Mouse (Mus musculus) lung, postnatal 0 days (tissue): ENCODE data around the gene Dclk1. TPM values are rescaled to one million over a fixed set of nuclear protein-coding genes. Genes with fewer than 3 reads are reported as not detected.
A peak's percentile ranks its signal among the peaks of the same experiment; 100 is the strongest.

Experiments used
- ATAC-seq: fragments of 200-750 bp; cut with Nextera tagmentation; 2 replicates; pipeline ENCODE4 v1.8.0; 2017; ENCODE audit warnings: moderate library complexity
- DNase-seq: peaks from one replicate; pipeline ENCODE4 v3.0.0-alpha.2; 2016; ENCODE audit warnings: low spot score
- H3K27ac ChIP-seq: fragments of 300-500 bp; sonication (generic); 2 replicates; pipeline ENCODE4 v1.5.1; 2014; ENCODE audit warnings: antibody characterized with exemption, mild to moderate bottlenecking, low read length, mixed read lengths
- H3K27me3 ChIP-seq: fragments of 300-500 bp; sonication (generic); replicated peaks from 2 replicates; pipeline ENCODE4 v1.6.1; 2014; ENCODE audit warnings: low read length, mixed read lengths; ENCODE audit not compliant: insufficient read depth
- H3K36me3 ChIP-seq: fragments of 300-500 bp; sonication (generic); 2 replicates; pipeline ENCODE4 v1.6.1; 2014; ENCODE audit warnings: low read length, mixed read lengths; ENCODE audit not compliant: insufficient read depth
- H3K4me1 ChIP-seq: fragments of 300-500 bp; sonication (generic); 2 replicates; pipeline ENCODE4 v1.6.1; 2014; ENCODE audit warnings: antibody characterized with exemption, low read depth, low read length, mixed read lengths; ENCODE audit not compliant: insufficient read depth
- H3K4me2 ChIP-seq: fragments of 300-500 bp; sonication (generic); replicated peaks from 2 replicates; pipeline ENCODE4 v1.6.1; 2014; ENCODE audit warnings: low read depth, mild to moderate bottlenecking, low read length, moderate library complexity, mixed read lengths
- H3K4me3 ChIP-seq: fragments of 300-500 bp; sonication (generic); 2 replicates; pipeline ENCODE4 v1.5.1; 2014; ENCODE audit warnings: low read depth, low read length
- H3K9ac ChIP-seq: fragments of 300-500 bp; sonication (generic); replicated peaks from 2 replicates; pipeline ENCODE4 v1.6.1; 2014; ENCODE audit warnings: low read depth, mild to moderate bottlenecking
- H3K9me3 ChIP-seq: fragments of 300-500 bp; sonication (generic); 2 replicates; pipeline ENCODE4 v1.6.1; 2016; ENCODE audit warnings: low read length, mixed read lengths
- CTCF ChIP-seq: IDR thresholded peaks from 2 replicates; pipeline ENCODE4 v1.5.1; 2016; ENCODE audit warnings: antibody characterized with exemption, mild to moderate bottlenecking
- EP300 ChIP-seq: IDR thresholded peaks from 2 replicates; pipeline ENCODE4 v1.6.1; 2016; ENCODE audit warnings: antibody characterized with exemption, mild to moderate bottlenecking, control low read depth
- WGBS: fragments of 180-500 bp; shearing (Covaris S2); extraction: QIAGEN DNeasy Blood & Tissue Kit; methylation state at CpG from one replicate; pipeline ENCODE4 v1.1.7; 2014; 5-methylcytosine and 5-hydroxymethylcytosine counted together
- polyA plus RNA-seq: library from polyadenylated mRNA; unstranded; fragments of >200 nt; fragmentation: Nextera tagmentation; extraction: Ambion mirVana; gene quantifications from 2 replicates; pipeline ENCODE4 v1.2.1, GENCODE M21; 2015

The Dclk1 gene
- polyA plus RNA-seq, 1 experiment from 2014 or later: 3.1 TPM

GRCm38 (mm10) chr3:55451877-55452276 lies 209.7 kb downstream of the Dclk1 start:
- WGBS: 72% methylated on average over 3 of the region's 3 CpGs
- H3K4me1 ChIP-seq: no peaks in the 10 kb centered on the region
- no peak overlapping the region for H3K27ac ChIP-seq
- no peak overlapping the region for H3K4me2 ChIP-seq
- DNase-seq (no peak), ATAC-seq (no peak)
- no peaks in the 10 kb centered on the region for H3K36me3 ChIP-seq
- H3K9ac ChIP-seq: no peak overlapping the region
- no peak overlapping the region for H3K4me3 ChIP-seq
- no peaks in the 10 kb centered on the region for H3K9me3 ChIP-seq
- TF ChIP-seq EP300 (no peak), CTCF (no peak)
- no peaks in the 10 kb centered on the region for H3K27me3 ChIP-seq

DNA sequence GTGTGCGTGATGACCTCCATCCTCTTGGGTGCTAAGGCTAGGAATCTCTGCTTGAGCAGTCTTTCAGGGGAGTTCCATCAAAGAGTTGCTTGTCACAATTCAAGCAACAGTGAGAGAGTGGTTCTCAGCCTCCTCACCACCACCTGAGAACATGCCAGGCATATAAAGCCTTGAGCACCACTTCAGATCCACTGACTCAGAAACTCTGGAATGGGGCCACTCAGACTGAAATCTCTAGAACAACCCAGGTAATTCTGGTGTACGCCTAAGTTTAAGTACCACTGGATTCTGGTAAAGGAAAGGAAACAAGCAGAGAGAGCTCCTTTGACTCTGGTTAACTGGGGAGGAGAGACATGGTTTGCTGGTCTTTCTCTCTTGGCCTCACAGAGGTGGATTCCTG lies 210.3 kb downstream of the Dclk1 start:
- 63% methylated on average over 2 of the region's 2 CpGs for WGBS
- Histone ChIP-seq H3K4me3 (no peak overlapping the region), H3K4me1 (no peaks in the 10 kb centered on the region), H3K9me3 (no peaks in the 10 kb centered on the region), H3K9ac (no peak overlapping the region), H3K27me3 (no peaks in the 10 kb centered on the region), H3K27ac (no peak overlapping the region), H3K36me3 (no peaks in the 10 kb centered on the region), H3K4me2 (no peak overlapping the region)
- peak; percentile 82 for DNase-seq
- TF ChIP-seq EP300 (peak; percentile 75; the same call in 1 of the 2 replicates), CTCF (no peak)
- ATAC-seq: peak; percentile 96

GRCm38 (mm10) chr3:55461092-55461491 lies 218.9 kb downstream of the Dclk1 start:
- 63% methylated on average over 3 of the region's 3 CpGs for WGBS
- Histone ChIP-seq H3K4me2 (no peak overlapping the region), H3K27ac (no peak overlapping the region), H3K36me3 (no peaks in the 10 kb centered on the region), H3K9ac (no peak overlapping the region), H3K4me3 (no peak overlapping the region), H3K4me1 (no peaks in the 10 kb centered on the region), H3K9me3 (no peaks in the 10 kb centered on the region), H3K27me3 (no peaks in the 10 kb centered on the region)
- no peak for ATAC-seq
- DNase-seq: no peak
- TF ChIP-seq EP300: no peak
- TF ChIP-seq CTCF: no peak

- 3% methylated on average over 17 of the region's 17 CpGs for WGBS
- peak; percentile 25 for DNase-seq
- Histone ChIP-seq H3K4me1 (no peaks in the 10 kb centered on the region), H3K9ac (no peak overlapping the region), H3K36me3 (no peaks in the 10 kb centered on the region), H3K9me3 (no peaks in the 10 kb centered on the region), H3K4me3 (no peak overlapping the region), H3K27me3 (no peaks in the 10 kb centered on the region), H3K4me2 (peak overlapping the region; percentile 17; the same call in 1 of the 2 replicates), H3K27ac (no peak overlapping the region)
- ATAC-seq: peak; percentile 72
- TF ChIP-seq EP300: no peak
- TF ChIP-seq CTCF: no peak
Measured at GRCm38 (mm10) chr3:55461685-55462655, 219.8 kb downstream of the Dclk1 start.

DNA sequence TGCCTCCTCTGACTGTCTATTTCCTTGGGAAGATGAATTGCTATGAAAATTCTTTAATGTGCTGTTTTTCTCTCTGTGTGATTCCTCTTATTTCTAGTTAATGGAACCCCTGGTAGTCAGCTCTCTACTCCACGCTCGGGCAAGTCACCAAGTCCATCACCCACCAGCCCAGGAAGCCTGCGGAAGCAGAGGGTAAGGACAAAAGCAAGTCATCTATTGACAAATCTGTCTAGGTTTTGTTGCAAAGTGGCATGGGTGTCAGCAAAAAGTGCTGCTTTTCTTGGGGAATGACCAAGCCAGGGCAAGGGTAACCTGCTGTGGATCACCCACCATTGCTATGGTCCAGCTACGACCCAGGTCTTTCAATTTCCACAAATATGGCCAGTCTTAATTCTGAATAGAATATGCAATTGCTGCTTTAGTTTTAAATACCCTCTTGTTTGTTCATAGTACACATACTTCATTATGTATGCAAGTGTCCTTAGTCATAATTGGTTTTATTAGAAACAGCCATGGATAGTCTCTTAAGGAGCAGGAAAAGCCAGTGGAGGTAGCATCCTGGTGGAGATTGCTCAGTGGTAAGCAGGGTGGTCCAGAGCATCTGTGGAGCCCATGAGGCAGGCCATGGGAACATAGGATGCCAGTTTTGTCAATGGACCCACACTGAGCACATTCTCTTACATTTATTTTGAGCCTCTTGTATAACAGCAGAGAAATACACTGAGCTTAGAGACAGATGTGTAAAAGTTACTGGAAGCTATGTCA lies 220.9 kb downstream of the Dclk1 start:
- Histone ChIP-seq H3K27me3 (no peaks in the 10 kb centered on the region), H3K4me2 (no peak overlapping the region), H3K27ac (no peak overlapping the region), H3K36me3 (no peaks in the 10 kb centered on the region), H3K4me1 (no peaks in the 10 kb centered on the region), H3K4me3 (no peak overlapping the region), H3K9ac (no peak overlapping the region), H3K9me3 (no peaks in the 10 kb centered on the region)
- ATAC-seq (no peak), DNase-seq (no peak)
- TF ChIP-seq EP300 (no peak), CTCF (no peak)
- 88% methylated on average over 4 of the region's 4 CpGs for WGBS

DNA sequence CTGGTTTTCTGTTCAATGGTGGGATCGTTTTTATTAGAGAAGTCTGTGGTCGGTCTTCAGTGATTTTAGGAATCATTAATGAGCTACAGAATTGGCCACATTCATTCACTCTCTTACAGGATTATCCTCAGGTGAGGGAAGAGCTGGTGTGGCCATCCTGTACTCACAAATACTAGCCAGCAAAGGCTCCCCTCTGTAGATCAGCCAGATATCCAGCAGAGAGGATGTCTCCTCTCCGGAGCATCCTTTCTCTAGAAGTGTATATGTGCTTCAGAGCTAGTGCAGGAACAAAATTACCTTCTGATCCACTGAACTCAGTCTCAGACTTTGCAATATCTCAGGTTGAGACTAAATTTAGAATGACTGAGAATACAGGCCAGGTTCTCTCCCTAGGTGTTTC lies 222.1 kb downstream of the Dclk1 start:
- H3K9ac ChIP-seq: no peak overlapping the region
- H3K4me2 ChIP-seq: no peak overlapping the region
- WGBS: 79% methylated on average over 3 of the region's 3 CpGs
- H3K27me3 ChIP-seq: no peaks in the 10 kb centered on the region
- no peaks in the 10 kb centered on the region for H3K4me1 ChIP-seq
- no peaks in the 10 kb centered on the region for H3K36me3 ChIP-seq
- no peak overlapping the region for H3K27ac ChIP-seq
- no peak for TF ChIP-seq CTCF
- no peak for TF ChIP-seq EP300
- no peaks in the 10 kb centered on the region for H3K9me3 ChIP-seq
- DNase-seq: no peak
- no peak overlapping the region for H3K4me3 ChIP-seq
- ATAC-seq: no peak
